Mouse (Mus musculus): Measurements from ENCODE around the gene Gm49361. TPM values are rescaled to one million over a fixed set of nuclear protein-coding genes. Genes with fewer than 3 reads are reported as not detected.

Gm49361 gene
- polyA plus RNA-seq, 1 experiment from 2014 or later = not detected

- Histone ChIP-seq H3K9ac (ENCODE audit: low read length) (no peak overlapping the region), H3K4me3 (ENCODE audit: low read depth, low read length) (no peak overlapping the region), H3K27me3 (ENCODE audit: control insufficient read depth, insufficient read depth, low read length) (no peaks in the 10 kb centered on the region), H3K4me2 (ENCODE audit: low read depth, severe bottlenecking) (no peak overlapping the region), H3K9me3 (ENCODE audit: control insufficient read depth, low read length) (no peaks in the 10 kb centered on the region), H3K36me3 (ENCODE audit: control insufficient read depth, insufficient read depth, low read length) (no peaks in the 10 kb centered on the region; the same call in 1 of the 2 replicates), H3K4me1 (ENCODE audit: control insufficient read depth, insufficient read depth, low read length) (no peaks in the 10 kb centered on the region), H3K27ac (replicated peaks; ENCODE audit: low read depth, low read length) (no peak overlapping the region)
- DNase-seq (ENCODE audit: low spot score) (no peak), ATAC-seq (ENCODE audit: insufficient number of reproducible peaks, low FRiP score, low TSS enrichment, low read depth) (no peak)
- 94% methylated on average over 4 of the region's 4 CpGs for whole genome bisulfite sequencing
Measured at GRCm38 (mm10) chr14:57705759-57706158, 40.1 kb downstream of the Gm49361 start.

DNA sequence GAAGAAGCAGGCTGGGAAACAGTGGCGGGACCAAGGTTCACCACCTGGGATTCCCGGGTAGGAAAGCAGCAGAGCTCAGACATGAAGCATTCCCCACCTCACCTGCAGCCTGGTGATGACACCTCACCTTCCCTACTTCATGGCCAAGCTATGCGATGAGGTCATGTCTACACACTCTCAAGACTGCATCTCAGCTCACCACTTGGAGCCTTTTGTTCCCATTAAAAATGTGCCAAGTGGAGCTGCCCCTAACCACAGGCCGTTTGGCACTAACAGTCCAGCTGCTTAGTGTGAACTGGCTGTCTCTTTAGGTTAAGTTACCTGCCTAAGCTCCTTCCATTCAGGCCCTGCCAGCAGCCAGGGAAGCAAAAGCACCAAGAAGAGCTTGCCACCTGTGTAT lies 40.8 kb downstream of the Gm49361 start:
- Histone ChIP-seq H3K27ac (replicated peaks; ENCODE audit: low read depth, low read length) (no peak overlapping the region), H3K4me2 (ENCODE audit: low read depth, severe bottlenecking) (no peak overlapping the region), H3K4me1 (ENCODE audit: control insufficient read depth, insufficient read depth, low read length) (no peaks in the 10 kb centered on the region), H3K36me3 (ENCODE audit: control insufficient read depth, insufficient read depth, low read length) (peaks cover under 1% of the 10 kb centered on the region; the same call in 1 of the 2 replicates), H3K9me3 (ENCODE audit: control insufficient read depth, low read length) (no peaks in the 10 kb centered on the region), H3K4me3 (ENCODE audit: low read depth, low read length) (no peak overlapping the region), H3K9ac (ENCODE audit: low read length) (no peak overlapping the region), H3K27me3 (ENCODE audit: control insufficient read depth, insufficient read depth, low read length) (no peaks in the 10 kb centered on the region)
- DNase-seq (ENCODE audit: low spot score) = no peak
- no peak for ATAC-seq (ENCODE audit: insufficient number of reproducible peaks, low FRiP score, low TSS enrichment, low read depth)
- 96% methylated on average over 4 of the region's 4 CpGs for WGBS

DNA sequence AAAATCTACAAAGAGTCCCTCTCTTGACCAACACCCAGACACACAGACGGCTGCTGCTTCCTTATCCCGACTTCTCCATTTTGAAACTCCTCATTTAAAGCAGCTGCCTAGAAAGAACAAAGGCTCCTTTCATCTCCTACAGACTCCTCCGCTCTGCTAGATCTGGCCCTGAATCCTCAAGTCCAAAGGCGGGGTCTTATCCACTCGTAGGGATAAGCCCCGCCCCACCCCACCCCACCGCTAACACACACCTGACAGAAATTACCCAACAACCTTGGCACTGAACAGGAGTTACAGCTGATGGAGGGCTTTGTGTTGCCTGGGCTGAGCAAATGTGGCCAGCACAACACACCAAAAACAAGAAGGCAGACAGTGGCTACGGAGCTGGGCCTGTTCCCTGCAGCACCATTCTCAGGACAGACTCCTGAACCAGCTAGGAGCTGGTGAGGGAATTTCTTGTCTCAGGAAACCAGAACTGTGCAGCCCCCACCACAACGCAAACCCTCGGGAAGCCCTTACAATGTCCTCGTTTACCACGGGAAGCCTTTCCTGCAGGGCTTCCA lies 43.9 kb downstream of the Gm49361 start:
- DNase-seq (ENCODE audit: low spot score) (no peak), ATAC-seq (ENCODE audit: insufficient number of reproducible peaks, low FRiP score, low TSS enrichment, low read depth) (no peak)
- Histone ChIP-seq H3K27me3 (ENCODE audit: control insufficient read depth, insufficient read depth, low read length) (no peaks in the 10 kb centered on the region), H3K4me1 (ENCODE audit: control insufficient read depth, insufficient read depth, low read length) (no peaks in the 10 kb centered on the region), H3K27ac (replicated peaks; ENCODE audit: low read depth, low read length) (no peak overlapping the region), H3K36me3 (ENCODE audit: control insufficient read depth, insufficient read depth, low read length) (peaks cover 9% of the 10 kb centered on the region; the same call in 1 of the 2 replicates), H3K9ac (ENCODE audit: low read length) (no peak overlapping the region), H3K9me3 (ENCODE audit: control insufficient read depth, low read length) (no peaks in the 10 kb centered on the region), H3K4me2 (ENCODE audit: low read depth, severe bottlenecking) (no peak overlapping the region), H3K4me3 (ENCODE audit: low read depth, low read length) (no peak overlapping the region)
- 68% methylated on average over 12 of the region's 12 CpGs for WGBS

- peaks cover 20% of the 10 kb centered on the region for H3K36me3 ChIP-seq (ENCODE audit: control insufficient read depth, insufficient read depth, low read length)
- no peak overlapping the region for H3K27ac ChIP-seq (replicated peaks; ENCODE audit: low read depth, low read length)
- no peak overlapping the region for H3K9ac ChIP-seq (ENCODE audit: low read length)
- H3K27me3 ChIP-seq (ENCODE audit: control insufficient read depth, insufficient read depth, low read length) = no peaks in the 10 kb centered on the region
- no peak overlapping the region for H3K4me2 ChIP-seq (ENCODE audit: low read depth, severe bottlenecking)
- no peaks in the 10 kb centered on the region for H3K4me1 ChIP-seq (ENCODE audit: control insufficient read depth, insufficient read depth, low read length)
- 97% methylated on average over 33 of the region's 33 CpGs for WGBS
- H3K9me3 ChIP-seq (ENCODE audit: control insufficient read depth, low read length) = no peaks in the 10 kb centered on the region
- no peak overlapping the region for H3K4me3 ChIP-seq (ENCODE audit: low read depth, low read length)
- ATAC-seq (ENCODE audit: insufficient number of reproducible peaks, low FRiP score, low TSS enrichment, low read depth) (no peak), DNase-seq (ENCODE audit: low spot score) (no peak)
Measured at GRCm38 (mm10) chr14:57699461-57699970, 46.4 kb downstream of the Gm49361 start.

GRCm38 (mm10) chr14:57699016-57699415 lies 46.9 kb downstream of the Gm49361 start:
- no peak overlapping the region for H3K27ac ChIP-seq (replicated peaks; ENCODE audit: low read depth, low read length)
- DNase-seq (ENCODE audit: low spot score) (no peak), ATAC-seq (ENCODE audit: insufficient number of reproducible peaks, low FRiP score, low TSS enrichment, low read depth) (no peak)
- WGBS = 88% methylated on average over 10 of the region's 10 CpGs
- no peaks in the 10 kb centered on the region for H3K4me1 ChIP-seq (ENCODE audit: control insufficient read depth, insufficient read depth, low read length)
- no peak overlapping the region for H3K4me2 ChIP-seq (ENCODE audit: low read depth, severe bottlenecking)
- H3K9ac ChIP-seq (ENCODE audit: low read length) = no peak overlapping the region
- H3K36me3 ChIP-seq (ENCODE audit: control insufficient read depth, insufficient read depth, low read length) = peaks cover 20% of the 10 kb centered on the region
- no peaks in the 10 kb centered on the region for H3K9me3 ChIP-seq (ENCODE audit: control insufficient read depth, low read length)
- no peak overlapping the region for H3K4me3 ChIP-seq (ENCODE audit: low read depth, low read length)
- H3K27me3 ChIP-seq (ENCODE audit: control insufficient read depth, insufficient read depth, low read length) = no peaks in the 10 kb centered on the region

- Histone ChIP-seq H3K9ac (ENCODE audit: low read length) (no peak overlapping the region), H3K27ac (replicated peaks; ENCODE audit: low read depth, low read length) (no peak overlapping the region), H3K4me1 (ENCODE audit: control insufficient read depth, insufficient read depth, low read length) (no peaks in the 10 kb centered on the region), H3K36me3 (ENCODE audit: control insufficient read depth, insufficient read depth, low read length) (peaks cover 23% of the 10 kb centered on the region), H3K4me2 (ENCODE audit: low read depth, severe bottlenecking) (no peak overlapping the region), H3K27me3 (ENCODE audit: control insufficient read depth, insufficient read depth, low read length) (no peaks in the 10 kb centered on the region), H3K4me3 (ENCODE audit: low read depth, low read length) (no peak overlapping the region), H3K9me3 (ENCODE audit: control insufficient read depth, low read length) (no peaks in the 10 kb centered on the region)
- DNase-seq (ENCODE audit: low spot score) = no peak
- no peak for ATAC-seq (ENCODE audit: insufficient number of reproducible peaks, low FRiP score, low TSS enrichment, low read depth)
- 90% methylated on average over 15 of the region's 15 CpGs for WGBS
Measured at GRCm38 (mm10) chr14:57696066-57696465, 49.8 kb downstream of the Gm49361 start.

- ATAC-seq (ENCODE audit: insufficient number of reproducible peaks, low FRiP score, low TSS enrichment, low read depth) = no peak
- no peak overlapping the region for H3K4me2 ChIP-seq (ENCODE audit: low read depth, severe bottlenecking)
- WGBS = 94% methylated on average over 8 of the region's 8 CpGs
- H3K4me1 ChIP-seq (ENCODE audit: control insufficient read depth, insufficient read depth, low read length) = no peaks in the 10 kb centered on the region
- H3K27ac ChIP-seq (replicated peaks; ENCODE audit: low read depth, low read length) = no peak overlapping the region
- DNase-seq (ENCODE audit: low spot score) = no peak
- H3K36me3 ChIP-seq (ENCODE audit: control insufficient read depth, insufficient read depth, low read length) = peaks cover 23% of the 10 kb centered on the region
- no peak overlapping the region for H3K4me3 ChIP-seq (ENCODE audit: low read depth, low read length)
- H3K27me3 ChIP-seq (ENCODE audit: control insufficient read depth, insufficient read depth, low read length) = no peaks in the 10 kb centered on the region
- no peak overlapping the region for H3K9ac ChIP-seq (ENCODE audit: low read length)
- H3K9me3 ChIP-seq (ENCODE audit: control insufficient read depth, low read length) = no peaks in the 10 kb centered on the region
Measured at GRCm38 (mm10) chr14:57695550-57695949, 50.4 kb downstream of the Gm49361 start.

- H3K4me1 ChIP-seq (ENCODE audit: control insufficient read depth, insufficient read depth, low read length) = no peaks in the 10 kb centered on the region
- DNase-seq (ENCODE audit: low spot score) = no peak
- H3K9me3 ChIP-seq (ENCODE audit: control insufficient read depth, low read length) = no peaks in the 10 kb centered on the region
- no peak overlapping the region for H3K4me3 ChIP-seq (ENCODE audit: low read depth, low read length)
- H3K4me2 ChIP-seq (ENCODE audit: low read depth, severe bottlenecking) = no peak overlapping the region
- no peak overlapping the region for H3K9ac ChIP-seq (ENCODE audit: low read length)
- no peaks in the 10 kb centered on the region for H3K27me3 ChIP-seq (ENCODE audit: control insufficient read depth, insufficient read depth, low read length)
- WGBS = 78% methylated on average over 16 of the region's 16 CpGs
- H3K27ac ChIP-seq (replicated peaks; ENCODE audit: low read depth, low read length) = no peak overlapping the region
- no peak for ATAC-seq (ENCODE audit: insufficient number of reproducible peaks, low FRiP score, low TSS enrichment, low read depth)
- H3K36me3 ChIP-seq (ENCODE audit: control insufficient read depth, insufficient read depth, low read length) = peaks cover 16% of the 10 kb centered on the region
Measured at GRCm38 (mm10) chr14:57694246-57694645, 51.7 kb downstream of the Gm49361 start.

Measured in limb, embryonic 11.5 days (tissue).